12 mouse cellular contexts compared by ENCODE assay signal in the genomic region with DNA sequence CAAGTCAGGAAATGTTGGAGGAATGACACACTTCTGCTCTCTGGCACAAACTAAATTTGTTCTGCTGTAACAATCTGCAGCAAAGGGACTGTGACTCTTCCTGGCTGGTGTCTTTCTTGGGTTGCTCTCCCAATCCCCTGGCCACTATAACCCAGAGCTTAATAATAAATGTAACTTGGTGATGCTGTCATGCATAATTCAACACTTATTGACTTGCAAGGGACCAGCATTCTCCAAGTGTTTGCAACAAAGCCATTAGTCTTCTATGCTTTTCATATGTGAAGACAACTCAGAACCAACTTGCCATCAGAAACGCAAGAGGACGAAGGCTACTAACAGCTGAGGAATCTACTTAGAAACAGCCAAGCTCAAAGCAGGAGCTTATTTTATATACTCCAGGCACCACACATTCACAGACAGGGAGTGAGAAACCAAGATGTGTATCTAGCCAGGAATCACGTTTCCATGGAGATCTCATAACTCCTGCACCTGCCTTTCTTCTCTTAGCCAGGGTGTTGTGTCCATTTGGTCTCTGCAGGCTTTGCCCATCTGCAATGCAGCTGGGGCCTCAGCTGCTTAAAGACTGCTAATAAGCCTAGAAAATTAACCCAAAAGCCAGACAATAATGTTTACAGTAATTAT. TPM values are rescaled to one million over a fixed set of nuclear protein-coding genes. Genes with fewer than 3 reads are reported as not detected.
DNase-seq lines count a peak whose midpoint lies in the region; ATAC-seq and TF ChIP-seq lines count a peak whose summit lies in the region.
"Had no signal": no experiment of that assay in that cellular context is flagged by ENCODE, and none has a peak within 500 bp of the region (broad histone marks: within the 10 kb centered on the region; RNA-seq: fewer than 3 reads in every experiment).

No protein-coding gene starts in this region.

- no peak overlapping the region for H3K9ac ChIP-seq in forebrain, postnatal 0 days
- no peak overlapping the region for H3K9ac ChIP-seq in midbrain, embryonic 13.5 days (replicated peaks)
- H3K9ac ChIP-seq: lung, embryonic 14.5 days had no signal

- H3K4me2 ChIP-seq in forebrain, postnatal 0 days (ENCODE audit: low read depth): no peak overlapping the region
- H3K4me2 ChIP-seq in midbrain, embryonic 13.5 days (replicated peaks): 0 out of 2 replicates have a peak overlapping the region, but pooled peaks have one; percentile 3
- H3K4me2 ChIP-seq: heart, embryonic 11.5 days; lung, embryonic 14.5 days had no signal

- no peak for TF ChIP-seq POLR2A in cerebellum, adult 2 months (IDR thresholded peaks at IDR 0.05; ENCODE audit: borderline replicate concordance, insufficient read depth, low read length)

- 41% methylated on average over 3 of the region's 3 CpGs for WGBS in cerebellum, adult 2 months
- WGBS in forebrain, postnatal 0 days: 12% methylated on average over 3 of the region's 3 CpGs
- WGBS in midbrain, embryonic 13.5 days: 40% methylated on average over 3 of the region's 3 CpGs

- peak overlapping the region; percentile 39 for H3K27ac ChIP-seq in cerebellum, adult 2 months (ENCODE audit: insufficient read depth, low read length)
- peak overlapping the region; percentile 47; the same call in 1 of the 2 replicates for H3K27ac ChIP-seq in forebrain, postnatal 0 days (ENCODE audit: low read depth, low read length)
- peak overlapping the region; percentile 20 for H3K27ac ChIP-seq in midbrain, embryonic 13.5 days

- H3K4me3 ChIP-seq in cerebellum, adult 2 months (replicated peaks; ENCODE audit: insufficient read depth, low read depth, low read length): no peak overlapping the region
- no peak overlapping the region for H3K4me3 ChIP-seq in forebrain, postnatal 0 days (ENCODE audit: low read depth, low read length)
- H3K4me3 ChIP-seq in midbrain, embryonic 13.5 days (replicated peaks): no peak overlapping the region

- peak; percentile 29 to 61 for DNase-seq in cerebellum, adult 2 months
- peak; percentile 13 for DNase-seq in MN1 (ENCODE audit: low spot score)
- peak; percentile 70 for DNase-seq in forebrain, postnatal 0 days
- DNase-seq in gastrocnemius, postnatal 10 days: no peak
- DNase-seq in urinary bladder, adult 18-20 months (ENCODE audit: low spot score in 2 of 2): no peak
- no peak for DNase-seq in heart, adult 8-10 months (ENCODE audit: low spot score)
- DNase-seq: kidney, adult 18-20 months; lung, embryonic 14.5 days had no signal

- ATAC-seq in cerebellum, adult (ENCODE audit: insufficient number of reproducible peaks, low FRiP score, low TSS enrichment): no peak
- peak; percentile 80 for ATAC-seq in forebrain, postnatal 0 days
- ATAC-seq in midbrain, embryonic 13.5 days: peak; percentile 77

- TF ChIP-seq CTCF in cerebellum, adult 2 months (IDR thresholded peaks at IDR 0.05; ENCODE audit: borderline replicate concordance, insufficient read depth, low read depth, low read length): no peak
- TF ChIP-seq CTCF in forebrain, postnatal 0 days (IDR thresholded peaks at IDR 0.05; ENCODE audit: low read depth): no peak

- no peaks in the 10 kb centered on the region for H3K36me3 ChIP-seq in forebrain, postnatal 0 days (ENCODE audit: insufficient read depth)
- no peaks in the 10 kb centered on the region for H3K36me3 ChIP-seq in midbrain, embryonic 13.5 days

- H3K9me3 ChIP-seq in forebrain, postnatal 0 days (ENCODE audit: low read length): no peaks in the 10 kb centered on the region
- H3K9me3 ChIP-seq in midbrain, embryonic 13.5 days: no peaks in the 10 kb centered on the region

- no peaks in the 10 kb centered on the region for H3K27me3 ChIP-seq in cerebellum, adult 2 months (ENCODE audit: control insufficient read depth, insufficient read depth, low read length)
- no peaks in the 10 kb centered on the region for H3K27me3 ChIP-seq in forebrain, postnatal 0 days (ENCODE audit: insufficient read depth, low read length)
- no peaks in the 10 kb centered on the region for H3K27me3 ChIP-seq in midbrain, embryonic 13.5 days

- H3K4me1 ChIP-seq in cerebellum, adult 2 months (ENCODE audit: control insufficient read depth, insufficient read depth, low read length): peaks cover 23% of the 10 kb centered on the region; the same call in 1 of the 2 replicates
- 0 out of 2 replicates have a peak, but pooled peaks cover 8% of the 10 kb centered on the region for H3K4me1 ChIP-seq in forebrain, postnatal 0 days (ENCODE audit: insufficient read depth)
- peaks cover 23% of the 10 kb centered on the region for H3K4me1 ChIP-seq in midbrain, embryonic 13.5 days (replicated peaks)

RNA-seq across cellular contexts. Expression of a gene that starts 19.8 kb away (rescaled TPM):
- 89.2 and 103 TPM in 2 replicates for polyA plus RNA-seq in cerebellum, adult 2 months (2012; rRNA removed)
- total RNA-seq in forebrain, postnatal 0 days (2014; rRNA removed): 54.1 and 64.0 TPM in 2 replicates
- polyA plus RNA-seq in forebrain, postnatal 0 days (2015; fragmentation: Nextera tagmentation; extraction: Ambion mirVana): 19.0 and 21.2 TPM in 2 replicates
- 3.5 and 4.2 TPM in 2 replicates for polyA plus RNA-seq in midbrain, embryonic 13.5 days (2015; fragmentation: Nextera tagmentation; extraction: Ambion mirVana)
- total RNA-seq in gastrocnemius, postnatal 10 days (2021): 1 to 10 TPM; 1.1 to 1.2 TPM
- total RNA-seq in heart, adult 8-10 months (2022): 1 to 10 TPM in 1 of 4 experiments, under 1 TPM in 3; 0.38 to 1.3 (median 0.64) TPM
- total RNA-seq: MEL had no signal

Comparison
In these comparisons a context has a peak if more than half of its experiments do, and no peak if none do; other contexts are left out.
1. DNase-seq: peak in cerebellum, adult 2 months (2 of 2), MN1 (single experiment) and forebrain, postnatal 0 days (single experiment); none in gastrocnemius, postnatal 10 days (single experiment), urinary bladder, adult 18-20 months (0 of 2) and heart, adult 8-10 months (single experiment).
2. RNA of a gene that starts 19.8 kb away (total RNA-seq): 54.1 to 64.0 TPM in forebrain, postnatal 0 days; 1.1 to 1.2 TPM in gastrocnemius, postnatal 10 days and 0.38 to 1.3 TPM in heart, adult 8-10 months; every median in the first group is over 10 times any median in the second.
3. Peak in every context shown above with its lines, with median percentiles within 50 percentile points of each other: H3K27ac ChIP-seq.